Mouse (Mus musculus) embryonic facial prominence, embryonic 12.5 days (tissue): ENCODE measurements around the gene Chdh. TPM values are rescaled to one million over a fixed set of nuclear protein-coding genes. Genes with fewer than 3 reads are reported as not detected.

ENCODE experiments used
- ATAC-seq: fragments of 200-750 bp; cut with Nextera tagmentation; 2 replicates; pipeline ENCODE4 v1.8.0; 2017; ENCODE audit not compliant: insufficient number of reproducible peaks, insufficient read depth, low FRiP score, low TSS enrichment
- H3K27ac ChIP-seq: fragments of 300-500 bp; sonication (generic); 2 replicates; pipeline ENCODE4 v1.5.1; 2016; ENCODE audit warnings: mild to moderate bottlenecking
- H3K27me3 ChIP-seq: fragments of 300-500 bp; sonication (generic); 2 replicates; pipeline ENCODE4 v1.6.1; 2016; ENCODE audit warnings: mild to moderate bottlenecking, moderate library complexity
- H3K36me3 ChIP-seq: fragments of 300-500 bp; sonication (generic); 2 replicates; pipeline ENCODE4 v1.6.1; 2016; ENCODE audit warnings: mild to moderate bottlenecking
- H3K4me1 ChIP-seq: fragments of 300-500 bp; sonication (generic); 2 replicates; pipeline ENCODE4 v1.6.1; 2016
- H3K4me2 ChIP-seq: fragments of 300-500 bp; sonication (generic); replicated peaks from 2 replicates; pipeline ENCODE4 v1.6.1; 2016; ENCODE audit warnings: mild to moderate bottlenecking, moderate library complexity
- H3K4me3 ChIP-seq: fragments of 300-500 bp; sonication (generic); 2 replicates; pipeline ENCODE4 v1.5.1; 2016; ENCODE audit warnings: mild to moderate bottlenecking
- H3K9ac ChIP-seq: fragments of 300-500 bp; sonication (generic); 2 replicates; pipeline ENCODE4 v1.6.1; 2016; ENCODE audit warnings: mild to moderate bottlenecking, moderate library complexity
- H3K9me3 ChIP-seq: fragments of 300-500 bp; sonication (generic); 2 replicates; pipeline ENCODE4 v1.6.1; 2016; ENCODE audit warnings: mild to moderate bottlenecking, moderate library complexity
- WGBS: fragments of 180-500 bp; shearing (Covaris S2); methylation state at CpG from one replicate; pipeline ENCODE4 v1.1.7; 2016; 5-methylcytosine and 5-hydroxymethylcytosine counted together
- polyA plus RNA-seq: library from polyadenylated mRNA; unstranded; fragments of >200 nt; fragmentation: Nextera tagmentation; extraction: Ambion mirVana; gene quantifications from 2 replicates; pipeline ENCODE4 v1.2.1, GENCODE M21; 2016

The Chdh gene
- polyA plus RNA-seq, 1 experiment from 2014 or later: 0.06 TPM

DNA sequence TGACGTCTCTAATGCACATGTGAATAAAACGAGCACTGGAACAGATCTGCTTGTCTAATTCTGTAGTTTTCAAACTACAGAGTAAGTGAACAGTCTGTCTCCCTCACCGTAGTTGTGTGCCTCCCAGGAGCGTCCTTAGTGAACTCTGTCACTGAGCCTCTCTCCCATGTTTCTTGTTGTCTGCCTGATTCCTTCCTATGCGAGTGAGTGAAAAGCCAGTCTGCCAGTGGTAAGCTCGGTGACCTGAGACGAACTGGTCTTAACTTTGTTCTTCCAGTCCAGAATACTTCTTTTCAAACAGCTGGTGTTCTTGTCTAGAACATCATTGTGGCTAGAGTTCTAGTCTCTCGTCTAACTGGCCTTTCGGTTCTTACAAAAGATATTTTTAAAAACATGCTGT is 21.1 kb upstream of the Chdh start:
- 92% methylated on average over 9 of the region's 9 CpGs for WGBS
- no peak overlapping the region for H3K9ac ChIP-seq
- no peak overlapping the region for H3K4me2 ChIP-seq
- H3K27me3 ChIP-seq: no peaks in the 10 kb centered on the region
- no peak for ATAC-seq
- no peak overlapping the region for H3K27ac ChIP-seq
- no peaks in the 10 kb centered on the region for H3K4me1 ChIP-seq
- H3K9me3 ChIP-seq: no peaks in the 10 kb centered on the region
- peaks cover 99% of the 10 kb centered on the region for H3K36me3 ChIP-seq
- H3K4me3 ChIP-seq: no peak overlapping the region

GRCm38 (mm10) chr14:29988337-29988736 is 20.5 kb upstream of the Chdh start:
- H3K27me3 ChIP-seq: no peaks in the 10 kb centered on the region
- H3K9me3 ChIP-seq: no peaks in the 10 kb centered on the region
- WGBS: 92% methylated on average over 4 of the region's 4 CpGs
- H3K4me1 ChIP-seq: no peaks in the 10 kb centered on the region
- H3K9ac ChIP-seq: no peak overlapping the region
- peaks cover 99% of the 10 kb centered on the region for H3K36me3 ChIP-seq
- H3K4me2 ChIP-seq: no peak overlapping the region
- no peak overlapping the region for H3K27ac ChIP-seq
- ATAC-seq: no peak
- H3K4me3 ChIP-seq: no peak overlapping the region

GRCm38 (mm10) chr14:29994976-29995375 is 13.8 kb upstream of the Chdh start:
- Histone ChIP-seq H3K4me1 (0 out of 2 replicates have a peak, but pooled peaks cover 5% of the 10 kb centered on the region), H3K9ac (no peak overlapping the region), H3K4me3 (no peak overlapping the region), H3K27ac (no peak overlapping the region), H3K4me2 (no peak overlapping the region), H3K9me3 (no peaks in the 10 kb centered on the region), H3K27me3 (no peaks in the 10 kb centered on the region), H3K36me3 (peaks cover 72% of the 10 kb centered on the region)
- WGBS: 38% methylated on average over 4 of the region's 4 CpGs
- ATAC-seq: no peak

GRCm38 (mm10) chr14:29996000-29996751 is 12.6 kb upstream of the Chdh start:
- no peak overlapping the region for H3K9ac ChIP-seq
- no peak overlapping the region for H3K27ac ChIP-seq
- no peaks in the 10 kb centered on the region for H3K27me3 ChIP-seq
- H3K4me1 ChIP-seq: 0 out of 2 replicates have a peak, but pooled peaks cover 5% of the 10 kb centered on the region
- no peaks in the 10 kb centered on the region for H3K9me3 ChIP-seq
- peaks cover 60% of the 10 kb centered on the region for H3K36me3 ChIP-seq
- ATAC-seq: no peak
- 91% methylated on average over 11 of the region's 11 CpGs for WGBS
- H3K4me3 ChIP-seq: no peak overlapping the region
- no peak overlapping the region for H3K4me2 ChIP-seq

DNA sequence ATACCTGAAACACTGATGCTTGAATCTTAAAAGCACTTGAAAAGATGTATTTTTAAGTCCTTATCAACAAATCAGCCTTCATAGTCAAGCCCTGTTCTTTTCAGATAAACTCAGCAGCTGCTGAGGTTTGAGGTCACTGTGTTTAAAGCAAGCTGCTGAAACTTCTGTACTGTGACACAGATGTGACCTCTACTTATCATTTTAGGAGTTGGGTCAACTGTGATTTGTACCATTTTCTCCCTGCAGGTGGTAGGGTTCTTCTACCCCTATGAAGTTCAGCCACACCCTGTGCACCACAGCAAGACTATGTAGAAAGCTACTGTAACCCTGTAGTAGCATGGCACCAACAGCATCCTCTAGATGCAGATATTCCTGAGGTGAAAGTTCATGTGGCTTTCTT is 11.5 kb upstream of the Chdh start:
- ATAC-seq: no peak
- Histone ChIP-seq H3K4me1 (0 out of 2 replicates have a peak, but pooled peaks cover 5% of the 10 kb centered on the region), H3K27me3 (no peaks in the 10 kb centered on the region), H3K9ac (no peak overlapping the region), H3K36me3 (peaks cover 48% of the 10 kb centered on the region), H3K4me2 (no peak overlapping the region), H3K9me3 (no peaks in the 10 kb centered on the region), H3K4me3 (no peak overlapping the region), H3K27ac (no peak overlapping the region)

DNA sequence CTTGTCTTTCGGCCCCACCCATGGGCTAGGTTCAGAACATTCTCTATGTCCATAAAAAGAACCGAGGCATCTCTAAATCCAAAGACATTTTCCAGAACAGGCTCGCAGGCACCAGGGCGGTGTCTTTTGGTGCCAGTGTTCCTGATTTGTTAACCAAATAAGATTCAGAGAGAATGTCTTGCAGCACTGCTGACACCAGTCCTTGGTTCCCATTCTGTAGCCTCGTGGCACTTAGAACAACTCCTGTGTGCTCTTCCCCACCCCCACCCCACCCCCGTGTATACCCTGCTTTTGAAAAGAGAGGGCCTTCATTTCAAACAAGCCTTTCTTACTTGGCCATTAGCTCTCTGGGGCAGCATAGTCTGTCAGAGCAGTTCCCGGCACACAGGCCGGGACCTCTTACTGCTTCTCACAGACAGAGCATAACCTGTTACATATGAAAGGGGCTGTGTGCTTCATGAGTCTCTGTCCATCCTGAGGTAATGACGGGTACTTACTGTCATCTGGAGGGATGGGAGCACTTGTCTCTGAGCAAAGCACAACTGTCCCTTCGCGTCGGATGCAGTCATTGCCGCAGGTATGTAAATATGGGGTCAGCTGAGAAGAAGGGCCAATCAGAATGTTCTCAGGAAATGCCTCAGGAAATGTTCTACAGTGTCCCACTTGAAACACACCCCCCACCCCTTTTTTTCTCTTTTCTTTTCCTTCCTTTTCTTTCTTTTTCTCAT is 9.9 kb upstream of the Chdh start:
- Histone ChIP-seq H3K27ac (no peak overlapping the region), H3K36me3 (peaks cover 33% of the 10 kb centered on the region), H3K9ac (no peak overlapping the region), H3K4me1 (0 out of 2 replicates have a peak, but pooled peaks cover 5% of the 10 kb centered on the region), H3K27me3 (no peaks in the 10 kb centered on the region), H3K4me3 (no peak overlapping the region), H3K4me2 (no peak overlapping the region), H3K9me3 (no peaks in the 10 kb centered on the region)
- WGBS: 79% methylated on average over 13 of the region's 13 CpGs
- no peak for ATAC-seq

GRCm38 (mm10) chr14:29999475-29999811 is 9.4 kb upstream of the Chdh start:
- Histone ChIP-seq H3K27ac (no peak overlapping the region), H3K9me3 (no peaks in the 10 kb centered on the region), H3K36me3 (peaks cover 27% of the 10 kb centered on the region), H3K4me3 (no peak overlapping the region), H3K4me2 (no peak overlapping the region), H3K27me3 (no peaks in the 10 kb centered on the region), H3K4me1 (0 out of 2 replicates have a peak, but pooled peaks cover 5% of the 10 kb centered on the region), H3K9ac (no peak overlapping the region)
- 87% methylated on average over 3 of the region's 3 CpGs for WGBS
- ATAC-seq: no peak

- Histone ChIP-seq H3K27me3 (peaks cover 25% of the 10 kb centered on the region), H3K4me3 (no peak overlapping the region), H3K4me1 (0 out of 2 replicates have a peak, but pooled peaks cover 5% of the 10 kb centered on the region), H3K4me2 (no peak overlapping the region), H3K27ac (no peak overlapping the region), H3K9ac (no peak overlapping the region), H3K36me3 (no peaks in the 10 kb centered on the region), H3K9me3 (no peaks in the 10 kb centered on the region)
- 64% methylated on average over 10 of the region's 10 CpGs for WGBS
- no peak for ATAC-seq
Measured at GRCm38 (mm10) chr14:30009864-30010560, 1.2 kb downstream of the Chdh start.

DNA sequence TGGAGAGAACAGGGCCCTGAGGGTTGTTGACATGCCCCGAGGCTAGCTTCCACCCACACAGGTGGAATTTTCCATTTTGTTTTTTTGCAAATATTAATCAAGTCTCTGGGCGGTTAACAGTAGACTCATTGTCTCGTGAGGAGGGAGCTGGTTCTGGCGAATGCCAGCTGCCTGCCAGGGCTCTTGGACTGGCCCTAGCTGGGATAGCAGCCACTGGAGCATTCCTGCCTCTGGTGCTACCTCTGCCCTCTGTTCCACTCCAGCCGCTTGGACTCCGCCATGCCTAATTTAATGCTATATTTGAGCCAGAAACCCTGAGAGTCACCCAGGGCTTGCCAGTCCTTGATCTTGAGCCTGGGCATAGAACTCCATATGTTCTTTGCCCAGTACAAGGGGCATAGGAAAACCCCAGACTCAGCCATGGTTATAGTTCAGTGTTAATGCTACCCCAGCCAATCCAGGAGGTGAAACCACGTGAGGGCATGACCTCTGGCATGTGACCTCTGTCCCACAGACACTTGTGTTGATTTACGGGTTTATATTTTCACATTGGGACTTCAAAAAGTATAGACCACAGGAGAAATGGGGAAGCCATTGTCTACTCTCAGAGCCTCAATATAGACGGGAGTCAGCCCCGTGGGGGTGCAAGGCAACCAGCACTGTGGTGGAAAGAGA is 3.2 kb downstream of the Chdh start:
- Histone ChIP-seq H3K9ac (no peak overlapping the region), H3K4me3 (no peak overlapping the region), H3K27me3 (peaks cover 25% of the 10 kb centered on the region), H3K36me3 (no peaks in the 10 kb centered on the region), H3K4me1 (0 out of 2 replicates have a peak, but pooled peaks cover 5% of the 10 kb centered on the region), H3K27ac (no peak overlapping the region), H3K9me3 (no peaks in the 10 kb centered on the region), H3K4me2 (no peak overlapping the region)
- 79% methylated on average over 10 of the region's 10 CpGs for WGBS
- ATAC-seq: no peak

- ATAC-seq: no peak
- no peak overlapping the region for H3K9ac ChIP-seq
- no peak overlapping the region for H3K27ac ChIP-seq
- no peak overlapping the region for H3K4me2 ChIP-seq
- H3K4me3 ChIP-seq: no peak overlapping the region
- H3K36me3 ChIP-seq: no peaks in the 10 kb centered on the region
- 56% methylated on average over 10 of the region's 10 CpGs for WGBS
- H3K4me1 ChIP-seq: no peaks in the 10 kb centered on the region
- H3K9me3 ChIP-seq: no peaks in the 10 kb centered on the region
- H3K27me3 ChIP-seq: peaks cover 8% of the 10 kb centered on the region
Measured at GRCm38 (mm10) chr14:30014487-30014886, 5.7 kb downstream of the Chdh start.

DNA sequence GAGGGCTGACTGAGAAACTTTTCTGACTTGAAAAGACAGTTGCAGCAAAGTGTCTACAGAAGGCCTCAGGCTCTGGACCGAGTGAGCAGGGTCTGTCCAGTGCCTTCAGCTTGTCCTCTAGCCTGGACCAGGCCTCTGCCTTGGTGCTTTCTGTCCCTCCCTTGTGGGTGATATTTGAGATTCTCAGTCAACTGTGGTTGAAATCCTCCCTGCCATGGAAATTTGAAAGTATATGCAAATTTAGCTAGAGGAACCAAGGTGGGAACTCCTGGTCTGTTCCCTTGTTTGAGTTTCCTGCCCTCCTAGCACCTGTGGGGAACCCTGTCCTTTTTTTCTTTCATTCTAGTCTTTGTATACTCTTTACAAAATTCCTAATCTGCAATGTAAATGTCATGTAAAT is 6.2 kb downstream of the Chdh start:
- H3K4me2 ChIP-seq: no peak overlapping the region
- 71% methylated on average over 1 of the region's 1 CpGs for WGBS
- no peaks in the 10 kb centered on the region for H3K9me3 ChIP-seq
- H3K4me1 ChIP-seq: no peaks in the 10 kb centered on the region
- no peak for ATAC-seq
- no peak overlapping the region for H3K27ac ChIP-seq
- no peaks in the 10 kb centered on the region for H3K36me3 ChIP-seq
- no peak overlapping the region for H3K9ac ChIP-seq
- H3K27me3 ChIP-seq: peaks cover 3% of the 10 kb centered on the region
- H3K4me3 ChIP-seq: no peak overlapping the region
